Mouse (Mus musculus) hindbrain, embryonic 14.5 days (tissue): ENCODE results near the gene Il2ra. TPM values are rescaled to one million over a fixed set of nuclear protein-coding genes. Genes with fewer than 3 reads are reported as not detected.
"Not testable (repeated sequence)": the region's sequence is repeated elsewhere in the genome, so short reads cannot be mapped to it uniquely, and the experiment has no call there.

Experiments
- ATAC-seq: fragments of 200-750 bp; cut with Nextera tagmentation; 2 replicates; pipeline ENCODE4 v1.8.0; 2017; ENCODE audit warnings: moderate number of reproducible peaks, mild to moderate bottlenecking, moderate TSS enrichment, moderate library complexity; ENCODE audit not compliant: low FRiP score
- DNase-seq: peaks from one replicate; pipeline ENCODE4 v3.0.0-alpha.2; 2015; ENCODE audit warnings: low spot score
- H3K27ac ChIP-seq: fragments of 300-500 bp; sonication (generic); 2 replicates; pipeline ENCODE4 v1.5.1; 2014; ENCODE audit warnings: mild to moderate bottlenecking, moderate library complexity
- H3K27me3 ChIP-seq: fragments of 300-500 bp; sonication (generic); 2 replicates; pipeline ENCODE4 v1.6.1; 2014; ENCODE audit warnings: mild to moderate bottlenecking, low read length, mixed read lengths; ENCODE audit not compliant: control insufficient read depth, insufficient read depth
- H3K36me3 ChIP-seq: fragments of 300-500 bp; sonication (generic); replicated peaks from 2 replicates; pipeline ENCODE4 v1.6.1; 2014; ENCODE audit not compliant: control insufficient read depth, insufficient read depth
- H3K4me1 ChIP-seq: fragments of 300-500 bp; sonication (generic); replicated peaks from 2 replicates; pipeline ENCODE4 v1.6.1; 2014; ENCODE audit warnings: antibody characterized with exemption, low read length, mixed read lengths; ENCODE audit not compliant: control insufficient read depth, insufficient read depth
- H3K4me2 ChIP-seq: fragments of 300-500 bp; sonication (generic); replicated peaks from 2 replicates; pipeline ENCODE4 v1.6.1; 2014; ENCODE audit warnings: mild to moderate bottlenecking, moderate library complexity
- H3K4me3 ChIP-seq: fragments of 300-500 bp; sonication (generic); replicated peaks from 2 replicates; pipeline ENCODE4 v1.5.1; 2014; ENCODE audit warnings: mild to moderate bottlenecking, low read length
- H3K9ac ChIP-seq: fragments of 300-500 bp; sonication (generic); 2 replicates; pipeline ENCODE4 v1.6.1; 2014
- H3K9me3 ChIP-seq: fragments of 300-500 bp; sonication (generic); 2 replicates; pipeline ENCODE4 v1.6.1; 2016; ENCODE audit warnings: low read length; ENCODE audit not compliant: control insufficient read depth
- WGBS: fragments of 180-500 bp; shearing (Covaris S2); extraction: QIAGEN DNeasy Blood & Tissue Kit; methylation state at CpG from one replicate; pipeline ENCODE4 v1.1.7; 2014; 5-methylcytosine and 5-hydroxymethylcytosine counted together
- polyA plus RNA-seq: library from polyadenylated mRNA; unstranded; fragments of >200 nt; fragmentation: Nextera tagmentation; extraction: Ambion mirVana; gene quantifications from 2 replicates; pipeline ENCODE4 v1.2.1, GENCODE M21; 2014

The Il2ra gene
- polyA plus RNA-seq, result 0.09 TPM in 1 of 2 replicates, not detected in the other

GRCm38 (mm10) chr2:11642451-11642941 is at the start of gene Il2ra:
Gene Il2ra (plus strand): TSS chr2:11642807.
- no peak for DNase-seq
- H3K36me3 ChIP-seq, result no peaks in the 10 kb centered on the region
- no peaks in the 10 kb centered on the region for H3K9me3 ChIP-seq
- 90% methylated on average over 3 of the region's 3 CpGs for WGBS
- H3K4me3 ChIP-seq, result no peak within 1 kb of the TSS
- no peak within 1 kb of the TSS for H3K9ac ChIP-seq
- no peak within 1 kb of the TSS for H3K4me2 ChIP-seq
- no peaks in the 10 kb centered on the region for H3K27me3 ChIP-seq
- H3K27ac ChIP-seq, result no peak within 1 kb of the TSS
- ATAC-seq, result no peak
- no peaks in the 10 kb centered on the region for H3K4me1 ChIP-seq

GRCm38 (mm10) chr2:11596690-11597089 is 45.9 kb upstream of the Il2ra start:
- Histone ChIP-seq H3K4me2 (no peak overlapping the region), H3K4me1 (peaks cover 3% of the 10 kb centered on the region), H3K36me3 (peaks cover 85% of the 10 kb centered on the region), H3K27me3 (no peaks in the 10 kb centered on the region), H3K9ac (no peak overlapping the region), H3K27ac (no peak overlapping the region), H3K9me3 (no peaks in the 10 kb centered on the region), H3K4me3 (no peak overlapping the region)
- WGBS, result 92% methylated on average over 2 of the region's 2 CpGs
- ATAC-seq, result no peak
- no peak for DNase-seq

GRCm38 (mm10) chr2:11597906-11598305 is 44.7 kb upstream of the Il2ra start:
- no peak overlapping the region for H3K4me3 ChIP-seq
- H3K4me2 ChIP-seq, result no peak overlapping the region
- H3K9ac ChIP-seq, result no peak overlapping the region
- H3K4me1 ChIP-seq, result peaks cover 10% of the 10 kb centered on the region
- no peaks in the 10 kb centered on the region for H3K27me3 ChIP-seq
- H3K36me3 ChIP-seq, result peaks cover 72% of the 10 kb centered on the region
- 97% methylated on average over 7 of the region's 7 CpGs for whole genome bisulfite sequencing
- H3K27ac ChIP-seq, result no peak overlapping the region
- H3K9me3 ChIP-seq, result no peaks in the 10 kb centered on the region
- DNase-seq, result no peak
- ATAC-seq, result no peak

GRCm38 (mm10) chr2:11601795-11602194 is 40.8 kb upstream of the Il2ra start:
- Histone ChIP-seq H3K4me2 (peak overlapping the region; percentile 83), H3K27ac (no peak overlapping the region), H3K27me3 (no peaks in the 10 kb centered on the region), H3K4me3 (peak overlapping the region; percentile 87), H3K9ac (peak overlapping the region; percentile 93), H3K4me1 (peaks cover 10% of the 10 kb centered on the region), H3K9me3 (no peaks in the 10 kb centered on the region), H3K36me3 (peaks cover 39% of the 10 kb centered on the region)
- DNase-seq, result no peak
- no peak for ATAC-seq
- WGBS, result 93% methylated on average over 6 of the region's 6 CpGs

- ATAC-seq, result peak; percentile 100
- Histone ChIP-seq H3K27me3 (no peaks in the 10 kb centered on the region), H3K9me3 (no peaks in the 10 kb centered on the region), H3K4me2 (peak overlapping the region; percentile 83), H3K9ac (peak overlapping the region; percentile 93), H3K4me1 (peaks cover 10% of the 10 kb centered on the region), H3K4me3 (peak overlapping the region; percentile 87), H3K36me3 (peaks cover 29% of the 10 kb centered on the region), H3K27ac (peak overlapping the region; percentile 68; the same call in 1 of the 2 replicates)
- WGBS, result under 1% methylated on average over 75 of the region's 78 CpGs
- DNase-seq, result peak; percentile 97
Measured at GRCm38 (mm10) chr2:11602506-11603489, 39.8 kb upstream of the Il2ra start.

- WGBS, result 89% methylated on average over 5 of the region's 5 CpGs
- peak within 1 kb of the TSS; percentile 68; the same call in 1 of the 2 replicates for H3K27ac ChIP-seq
- H3K9ac ChIP-seq, result peak within 1 kb of the TSS; percentile 93
- no peaks in the 10 kb centered on the region for H3K9me3 ChIP-seq
- H3K36me3 ChIP-seq, result peaks cover 17% of the 10 kb centered on the region
- H3K27me3 ChIP-seq, result no peaks in the 10 kb centered on the region
- DNase-seq (no peak), ATAC-seq (no peak)
- H3K4me1 ChIP-seq, result peaks cover 10% of the 10 kb centered on the region
- H3K4me2 ChIP-seq, result peak within 1 kb of the TSS; percentile 83; the same call in 1 of the 2 replicates
- peak within 1 kb of the TSS; percentile 87 for H3K4me3 ChIP-seq
Measured at GRCm38 (mm10) chr2:11604053-11604452, 38.6 kb upstream of the Il2ra start, which contains the start of gene Rbm17. Gene Rbm17 (minus strand): TSS chr2:11604153.

- Histone ChIP-seq H3K36me3 (peaks cover 10% of the 10 kb centered on the region), H3K9ac (no peak overlapping the region)
Measured at GRCm38 (mm10) chr2:11604911-11605310, 37.7 kb upstream of the Il2ra start.

GRCm38 (mm10) chr2:11606718-11607117 is 35.9 kb upstream of the Il2ra start:
- not testable (repeated sequence) for H3K9me3 ChIP-seq, H3K4me1 ChIP-seq, ATAC-seq, H3K27ac ChIP-seq, DNase-seq, H3K4me2 ChIP-seq, H3K27me3 ChIP-seq, H3K36me3 ChIP-seq, H3K4me3 ChIP-seq, H3K9ac ChIP-seq
- WGBS, result 81% methylated on average over 4 of the region's 4 CpGs

More at GRCm38 (mm10) chr2:11604911-11605310, 37.7 kb upstream of the Il2ra start:
- Histone ChIP-seq H3K4me1 (peaks cover 10% of the 10 kb centered on the region), H3K4me2 (no peak overlapping the region), H3K9me3 (no peaks in the 10 kb centered on the region), H3K27me3 (no peaks in the 10 kb centered on the region), H3K27ac (no peak overlapping the region), H3K4me3 (no peak overlapping the region)
- ATAC-seq (no peak), DNase-seq (no peak)

- H3K27me3 ChIP-seq, H3K9me3 ChIP-seq, H3K36me3 ChIP-seq, ATAC-seq, H3K4me2 ChIP-seq, H3K9ac ChIP-seq, H3K27ac ChIP-seq, H3K4me1 ChIP-seq, H3K4me3 ChIP-seq, DNase-seq: not testable (repeated sequence)
- 89% methylated on average over 6 of the region's 6 CpGs for WGBS
Measured at GRCm38 (mm10) chr2:11612939-11613338, 29.7 kb upstream of the Il2ra start.
